Mouse (Mus musculus) thymus, adult 2 months (tissue): ENCODE measurements around the gene Wnt7a. TPM values are rescaled to one million over a fixed set of nuclear protein-coding genes. Genes with fewer than 3 reads are reported as not detected.
A peak's percentile ranks its signal among the peaks of the same experiment; 100 is the strongest.

Experiments used
- DNase-seq: peaks from one replicate; pipeline ENCODE4 v3.0.0; 2021
- H3K27ac ChIP-seq: fragments of 200-500 bp; 2 replicates; pipeline ENCODE4 v1.5.1; 2012; ENCODE audit warnings: low read length, control low read depth; ENCODE audit not compliant: control insufficient read depth, insufficient read depth
- H3K27me3 ChIP-seq: fragments of 200-500 bp; 2 replicates; pipeline ENCODE4 v1.6.1; 2012; ENCODE audit warnings: mild to moderate bottlenecking, low read length, moderate library complexity, mixed read lengths; ENCODE audit not compliant: control insufficient read depth, insufficient read depth
- H3K36me3 ChIP-seq: fragments of 200-500 bp; 2 replicates; pipeline ENCODE4 v1.6.1; 2012; ENCODE audit warnings: mild to moderate bottlenecking, low read length, moderate library complexity; ENCODE audit not compliant: control insufficient read depth, insufficient read depth
- H3K4me1 ChIP-seq: fragments of 200-500 bp; replicated peaks from 2 replicates; pipeline ENCODE4 v1.6.1; 2012; ENCODE audit warnings: low read length; ENCODE audit not compliant: control insufficient read depth, insufficient read depth
- H3K4me3 ChIP-seq: fragments of 200-500 bp; 2 replicates; pipeline ENCODE4 v1.5.1; 2012; ENCODE audit warnings: mild to moderate bottlenecking, low read length, control low read depth, moderate library complexity; ENCODE audit not compliant: control insufficient read depth, insufficient read depth
- CTCF ChIP-seq: fragments of 200-500 bp; IDR thresholded peaks from 2 replicates; pipeline ENCODE4 v1.5.1; 2012; ENCODE audit warnings: mild to moderate bottlenecking, control low read depth, low read length, moderate library complexity, borderline replicate concordance; ENCODE audit not compliant: control insufficient read depth, poor library complexity, insufficient read depth; ENCODE audit errors: extremely low read depth
- POLR2A ChIP-seq: fragments of 200-500 bp; IDR thresholded peaks from 2 replicates; pipeline ENCODE4 v1.6.1; 2012; ENCODE audit warnings: mild to moderate bottlenecking, low read length, control low read depth, moderate library complexity; ENCODE audit not compliant: control insufficient read depth, poor library complexity, insufficient read depth; ENCODE audit errors: extremely low read depth
- WGBS: fragments of 180-500 bp; shearing (Covaris S2); methylation state at CpG from one replicate; pipeline ENCODE4 v1.1.7; 2018; 5-methylcytosine and 5-hydroxymethylcytosine counted together
- polyA plus RNA-seq: library from polyadenylated mRNA; depleted of rRNA; stranded (reverse); fragments of >200 nt; gene quantifications from 2 replicates; pipeline ENCODE4 v1.2.3, GENCODE M21; 2012; rRNA removed

Wnt7a gene
- 0.04 and 0.13 TPM in 2 replicates for polyA plus RNA-seq

GRCm38 (mm10) chr6:91410961-91411368 is at the start of gene Wnt7a:
TSS of gene Wnt7a (minus strand) at chr6:91411363.
- Histone ChIP-seq H3K4me1 (no peaks in the 10 kb centered on the region; the same call in 1 of the 2 replicates), H3K27me3 (peaks cover 2% of the 10 kb centered on the region), H3K27ac (no peak within 1 kb of the TSS), H3K36me3 (no peaks in the 10 kb centered on the region), H3K4me3 (peak within 1 kb of the TSS; percentile 8; the same call in 1 of the 2 replicates)
- TF ChIP-seq POLR2A (no peak), CTCF (no peak)
- no peak for DNase-seq
- WGBS: 2% methylated on average over 51 of the region's 51 CpGs

- DNase-seq: no peak
- 86% methylated on average over 1 of the region's 1 CpGs for WGBS
Measured at GRCm38 (mm10) chr6:91459471-91459870, 48.3 kb upstream of the Wnt7a start.

GRCm38 (mm10) chr6:91454546-91454945 is 43.4 kb upstream of the Wnt7a start:
- Histone ChIP-seq H3K4me1 (no peaks in the 10 kb centered on the region), H3K27me3 (no peaks in the 10 kb centered on the region), H3K27ac (no peak overlapping the region), H3K4me3 (no peak overlapping the region), H3K36me3 (no peaks in the 10 kb centered on the region)
- DNase-seq: no peak
- TF ChIP-seq CTCF: no peak
- no peak for TF ChIP-seq POLR2A
- 64% methylated on average over 5 of the region's 5 CpGs for WGBS

More at GRCm38 (mm10) chr6:91459471-91459870, 48.3 kb upstream of the Wnt7a start:
- no peaks in the 10 kb centered on the region for H3K27me3 ChIP-seq
- H3K4me3 ChIP-seq: no peak overlapping the region
- no peaks in the 10 kb centered on the region; the same call in 1 of the 2 replicates for H3K36me3 ChIP-seq
- H3K27ac ChIP-seq: no peak overlapping the region
- H3K4me1 ChIP-seq: no peaks in the 10 kb centered on the region
- TF ChIP-seq POLR2A (no peak), CTCF (no peak)

GRCm38 (mm10) chr6:91452056-91452455 is 40.9 kb upstream of the Wnt7a start:
- Histone ChIP-seq H3K27ac (no peak overlapping the region), H3K4me1 (no peaks in the 10 kb centered on the region), H3K4me3 (no peak overlapping the region), H3K27me3 (no peaks in the 10 kb centered on the region), H3K36me3 (no peaks in the 10 kb centered on the region)
- TF ChIP-seq POLR2A (no peak), CTCF (no peak)
- no peak for DNase-seq
- WGBS: 79% methylated on average over 1 of the region's 1 CpGs

- Histone ChIP-seq H3K36me3 (no peaks in the 10 kb centered on the region), H3K4me3 (no peak overlapping the region), H3K27me3 (no peaks in the 10 kb centered on the region), H3K27ac (no peak overlapping the region), H3K4me1 (no peaks in the 10 kb centered on the region)
- DNase-seq: no peak
- TF ChIP-seq CTCF (no peak), POLR2A (no peak)
- 64% methylated on average over 3 of the region's 3 CpGs for WGBS
Measured at GRCm38 (mm10) chr6:91449472-91450225, 38.5 kb upstream of the Wnt7a start.

GRCm38 (mm10) chr6:91445316-91445715 is 34.2 kb upstream of the Wnt7a start:
- WGBS: 82% methylated on average over 3 of the region's 3 CpGs
- TF ChIP-seq POLR2A (no peak), CTCF (no peak)
- Histone ChIP-seq H3K4me3 (no peak overlapping the region), H3K27ac (no peak overlapping the region), H3K4me1 (peaks cover 6% of the 10 kb centered on the region), H3K36me3 (no peaks in the 10 kb centered on the region), H3K27me3 (no peaks in the 10 kb centered on the region)
- DNase-seq: no peak
